In genomic region chr11:32234816-32235485, GRCm38 (mm10) we compare ENCODE assay signal across 9 mouse cellular contexts. TPM values are rescaled to one million over a fixed set of nuclear protein-coding genes. Genes with fewer than 3 reads are reported as not detected.
DNase-seq lines count a peak whose midpoint lies in the region; ATAC-seq lines count a peak whose summit lies in the region.
"Had no signal": no experiment of that assay in that cellular context is flagged by ENCODE, and none has a peak within 500 bp of the region (broad histone marks: within the 10 kb centered on the region; RNA-seq: fewer than 3 reads in every experiment).

No protein-coding gene starts in this region.

- H3K9ac ChIP-seq in heart, embryonic 15.5 days = no peak overlapping the region
- H3K9ac ChIP-seq in liver, embryonic 12.5 days = peak overlapping the region; percentile 22; the same call in 1 of the 2 replicates
- H3K9ac ChIP-seq in embryonic facial prominence, embryonic 14.5 days (ENCODE audit: low read depth, low read length) = no peak overlapping the region
- H3K9ac ChIP-seq in midbrain, embryonic 14.5 days (replicated peaks; ENCODE audit: low read length) = no peak overlapping the region

- intact Hi-C loops in left cerebral cortex, postnatal 14 days (cut with DNase I) = no loop called here

- ATAC-seq in heart, embryonic 15.5 days (replicated peaks; ENCODE audit: insufficient number of reproducible peaks, insufficient read depth, low FRiP score, low read depth) = no peak
- ATAC-seq in liver, embryonic 12.5 days = no peak
- ATAC-seq in embryonic facial prominence, embryonic 14.5 days (ENCODE audit: low read depth) = no peak
- no peak for ATAC-seq in midbrain, embryonic 14.5 days (ENCODE audit: low FRiP score, low TSS enrichment)

- no peak overlapping the region for H3K4me2 ChIP-seq in heart, embryonic 15.5 days
- no peak overlapping the region for H3K4me2 ChIP-seq in liver, embryonic 12.5 days
- no peak overlapping the region for H3K4me2 ChIP-seq in embryonic facial prominence, embryonic 14.5 days (ENCODE audit: low read depth, low read length)
- H3K4me2 ChIP-seq in midbrain, embryonic 14.5 days (ENCODE audit: low read length) = no peak overlapping the region

- no peak for DNase-seq in heart, postnatal 4 days
- DNase-seq in liver = no peak
- no peak for DNase-seq in embryonic facial prominence, embryonic 14.5 days (ENCODE audit: low spot score)
- DNase-seq in midbrain, embryonic 14.5 days = no peak
- no peak for DNase-seq in left cerebral cortex, postnatal 14 days (ENCODE audit: low spot score in 2 of 2)
- DNase-seq in layer of hippocampus, postnatal 36 days = no peak

- WGBS in heart, embryonic 15.5 days = 78% methylated on average over 6 of the region's 6 CpGs
- WGBS in liver, embryonic 12.5 days (ENCODE audit: insufficient replicate concordance) = 82% methylated on average over 6 of the region's 6 CpGs
- 78% methylated on average over 6 of the region's 6 CpGs for WGBS in embryonic facial prominence, embryonic 14.5 days
- WGBS in midbrain, embryonic 14.5 days = 87% methylated on average over 6 of the region's 6 CpGs

- H3K9me3 ChIP-seq in heart, embryonic 15.5 days (replicated peaks) = no peaks in the 10 kb centered on the region
- H3K9me3 ChIP-seq in liver, embryonic 12.5 days (replicated peaks) = no peaks in the 10 kb centered on the region
- no peaks in the 10 kb centered on the region for H3K9me3 ChIP-seq in embryonic facial prominence, embryonic 14.5 days (ENCODE audit: control insufficient read depth, low read length)
- no peaks in the 10 kb centered on the region for H3K9me3 ChIP-seq in midbrain, embryonic 14.5 days (ENCODE audit: control insufficient read depth, low read length)

- H3K4me1 ChIP-seq in heart, embryonic 15.5 days (replicated peaks) = peaks cover 22% of the 10 kb centered on the region
- H3K4me1 ChIP-seq in liver, embryonic 12.5 days = peaks cover 26% of the 10 kb centered on the region
- peaks cover 22% of the 10 kb centered on the region for H3K4me1 ChIP-seq in embryonic facial prominence, embryonic 14.5 days (ENCODE audit: control insufficient read depth, insufficient read depth, low read length)
- peaks cover 7% of the 10 kb centered on the region; the same call in 1 of the 2 replicates for H3K4me1 ChIP-seq in midbrain, embryonic 14.5 days (ENCODE audit: control insufficient read depth, insufficient read depth, low read length)

- 0 out of 2 replicates have a peak overlapping the region, but pooled peaks have one; percentile 42 for H3K27ac ChIP-seq in heart, embryonic 15.5 days
- H3K27ac ChIP-seq in liver, embryonic 12.5 days = peak overlapping the region; percentile 99
- H3K27ac ChIP-seq in embryonic facial prominence, embryonic 14.5 days (replicated peaks; ENCODE audit: low read depth, low read length) = peak overlapping the region; percentile 52
- H3K27ac ChIP-seq in midbrain, embryonic 14.5 days (replicated peaks; ENCODE audit: low read depth, low read length) = peak overlapping the region; percentile 49

- peaks cover 43% of the 10 kb centered on the region for H3K36me3 ChIP-seq in heart, embryonic 15.5 days
- peaks cover 99% of the 10 kb centered on the region for H3K36me3 ChIP-seq in liver, embryonic 12.5 days
- H3K36me3 ChIP-seq in embryonic facial prominence, embryonic 14.5 days (ENCODE audit: control insufficient read depth, insufficient read depth, low read length) = peaks cover 57% of the 10 kb centered on the region
- peaks cover 59% of the 10 kb centered on the region for H3K36me3 ChIP-seq in midbrain, embryonic 14.5 days (ENCODE audit: control insufficient read depth, insufficient read depth, low read length)

- no peak overlapping the region for H3K4me3 ChIP-seq in heart, embryonic 15.5 days
- H3K4me3 ChIP-seq in liver, embryonic 12.5 days = no peak overlapping the region
- H3K4me3 ChIP-seq in embryonic facial prominence, embryonic 14.5 days (ENCODE audit: low read depth, low read length) = no peak overlapping the region
- no peak overlapping the region for H3K4me3 ChIP-seq in midbrain, embryonic 14.5 days (replicated peaks; ENCODE audit: low read depth, low read length)

- H3K27me3 ChIP-seq in heart, embryonic 15.5 days = no peaks in the 10 kb centered on the region
- no peaks in the 10 kb centered on the region for H3K27me3 ChIP-seq in liver, embryonic 12.5 days (replicated peaks)
- no peaks in the 10 kb centered on the region for H3K27me3 ChIP-seq in embryonic facial prominence, embryonic 14.5 days (replicated peaks; ENCODE audit: control insufficient read depth, insufficient read depth, low read length)
- no peaks in the 10 kb centered on the region for H3K27me3 ChIP-seq in midbrain, embryonic 14.5 days (ENCODE audit: control insufficient read depth, insufficient read depth, low read length)

RNA-seq across cellular contexts. Expression of gene Mpg, which starts 8.6 kb away (rescaled TPM):
- 14.3 and 22.4 TPM in 2 replicates for polyA plus RNA-seq in heart, embryonic 15.5 days (2015; fragmentation: Nextera tagmentation; extraction: Ambion mirVana)
- total RNA-seq in heart, postnatal 4 days (2021) = 10 to 100 TPM; 10.4 to 11.3 TPM
- 25.7 and 27.2 TPM in 2 replicates for polyA plus RNA-seq in liver, embryonic 12.5 days (2016; fragmentation: Nextera tagmentation; extraction: Ambion mirVana)
- polyA plus RNA-seq in embryonic facial prominence, embryonic 14.5 days (2014; fragmentation: Nextera tagmentation; extraction: Ambion mirVana) = 29.7 and 34.1 TPM in 2 replicates
- 37.4 and 37.7 TPM in 2 replicates for polyA plus RNA-seq in midbrain, embryonic 14.5 days (2014; fragmentation: Nextera tagmentation; extraction: Ambion mirVana)
- total RNA-seq in left cerebral cortex, postnatal 14 days (2021) = 10 to 100 TPM; 18.7 to 20.5 TPM
- 10 to 100 TPM; 16.8 to 17.0 TPM for total RNA-seq in layer of hippocampus, postnatal 36 days (2021)

RNA-seq across cellular contexts. Expression of gene Rhbdf1, which starts 12.9 kb away (rescaled TPM):
- polyA plus RNA-seq in heart, embryonic 15.5 days (2015; fragmentation: Nextera tagmentation; extraction: Ambion mirVana) = 35.6 and 42.8 TPM in 2 replicates
- 10 to 100 TPM; 31.9 to 33.0 TPM for total RNA-seq in heart, postnatal 4 days (2021)
- 12.0 and 14.1 TPM in 2 replicates for polyA plus RNA-seq in liver, embryonic 12.5 days (2016; fragmentation: Nextera tagmentation; extraction: Ambion mirVana)
- 58.4 and 60.1 TPM in 2 replicates for polyA plus RNA-seq in embryonic facial prominence, embryonic 14.5 days (2014; fragmentation: Nextera tagmentation; extraction: Ambion mirVana)
- 15.3 and 17.5 TPM in 2 replicates for polyA plus RNA-seq in midbrain, embryonic 14.5 days (2014; fragmentation: Nextera tagmentation; extraction: Ambion mirVana)
- 10 to 100 TPM; 16.5 to 18.0 TPM for total RNA-seq in left cerebral cortex, postnatal 14 days (2021)
- total RNA-seq in layer of hippocampus, postnatal 36 days (2021) = 10 to 100 TPM; 13.4 to 16.5 TPM

RNA-seq across cellular contexts. Expression of gene Snrnp25, which starts 29.7 kb away (rescaled TPM):
- 34.5 and 45.1 TPM in 2 replicates for polyA plus RNA-seq in heart, embryonic 15.5 days (2015; fragmentation: Nextera tagmentation; extraction: Ambion mirVana)
- total RNA-seq in heart, postnatal 4 days (2021) = 10 to 100 TPM; 14.4 to 15.6 TPM
- polyA plus RNA-seq in liver, embryonic 12.5 days (2016; fragmentation: Nextera tagmentation; extraction: Ambion mirVana) = 103 TPM in 2 replicates
- polyA plus RNA-seq in embryonic facial prominence, embryonic 14.5 days (2014; fragmentation: Nextera tagmentation; extraction: Ambion mirVana) = 43.2 and 46.4 TPM in 2 replicates
- 46.7 and 54.9 TPM in 2 replicates for polyA plus RNA-seq in midbrain, embryonic 14.5 days (2014; fragmentation: Nextera tagmentation; extraction: Ambion mirVana)
- total RNA-seq in left cerebral cortex, postnatal 14 days (2021) = 10 to 100 TPM; 24.9 to 26.2 TPM
- 10 to 100 TPM; 18.0 to 19.0 TPM for total RNA-seq in layer of hippocampus, postnatal 36 days (2021)

RNA-seq across cellular contexts. Expression of gene Nprl3, which starts 32.6 kb away (rescaled TPM):
- polyA plus RNA-seq in heart, embryonic 15.5 days (2015; fragmentation: Nextera tagmentation; extraction: Ambion mirVana) = 29.8 and 33.6 TPM in 2 replicates
- 10 to 100 TPM; 27.1 to 32.1 TPM for total RNA-seq in heart, postnatal 4 days (2021)
- 34.6 and 39.1 TPM in 2 replicates for polyA plus RNA-seq in liver, embryonic 12.5 days (2016; fragmentation: Nextera tagmentation; extraction: Ambion mirVana)
- polyA plus RNA-seq in embryonic facial prominence, embryonic 14.5 days (2014; fragmentation: Nextera tagmentation; extraction: Ambion mirVana) = 22.3 and 27.0 TPM in 2 replicates
- 33.6 and 36.9 TPM in 2 replicates for polyA plus RNA-seq in midbrain, embryonic 14.5 days (2014; fragmentation: Nextera tagmentation; extraction: Ambion mirVana)
- total RNA-seq in left cerebral cortex, postnatal 14 days (2021) = 10 to 100 TPM; 47.0 to 57.0 TPM
- total RNA-seq in layer of hippocampus, postnatal 36 days (2021) = 10 to 100 TPM; 47.3 to 61.2 TPM

RNA-seq across cellular contexts. Expression of gene Il9r, which starts 34.9 kb away (rescaled TPM):
- polyA plus RNA-seq in heart, embryonic 15.5 days (2015; fragmentation: Nextera tagmentation; extraction: Ambion mirVana) = 0.09 and 0.77 TPM in 2 replicates
- under 1 TPM; 0.20 to 0.21 TPM for total RNA-seq in heart, postnatal 4 days (2021)
- polyA plus RNA-seq in liver, embryonic 12.5 days (2016; fragmentation: Nextera tagmentation; extraction: Ambion mirVana) = 0.22 and 0.30 TPM in 2 replicates
- 0.14 and 0.22 TPM in 2 replicates for polyA plus RNA-seq in embryonic facial prominence, embryonic 14.5 days (2014; fragmentation: Nextera tagmentation; extraction: Ambion mirVana)
- not detected in 2 replicates for polyA plus RNA-seq in midbrain, embryonic 14.5 days (2014; fragmentation: Nextera tagmentation; extraction: Ambion mirVana)
- total RNA-seq in left cerebral cortex, postnatal 14 days (2021) = not detected
- total RNA-seq in layer of hippocampus, postnatal 36 days (2021) = not detected
- total RNA-seq: gastrocnemius, postnatal 25 days had no signal

Comparison
In these comparisons a context has a peak if more than half of its experiments do, and no peak if none do; other contexts are left out.
1. H3K27ac ChIP-seq: peak in every context shown above with its lines; median percentile 99 in liver, embryonic 12.5 days; 52 in embryonic facial prominence, embryonic 14.5 days; 49 in midbrain, embryonic 14.5 days; 42 in heart, embryonic 15.5 days.